Mouse (Mus musculus): Measurements from ENCODE around the gene Mmp21. TPM values are rescaled to one million over a fixed set of nuclear protein-coding genes. Genes with fewer than 3 reads are reported as not detected.

Mmp21 gene
- polyA plus RNA-seq, 1 experiment from 2014 or later = 0.07 TPM

DNA sequence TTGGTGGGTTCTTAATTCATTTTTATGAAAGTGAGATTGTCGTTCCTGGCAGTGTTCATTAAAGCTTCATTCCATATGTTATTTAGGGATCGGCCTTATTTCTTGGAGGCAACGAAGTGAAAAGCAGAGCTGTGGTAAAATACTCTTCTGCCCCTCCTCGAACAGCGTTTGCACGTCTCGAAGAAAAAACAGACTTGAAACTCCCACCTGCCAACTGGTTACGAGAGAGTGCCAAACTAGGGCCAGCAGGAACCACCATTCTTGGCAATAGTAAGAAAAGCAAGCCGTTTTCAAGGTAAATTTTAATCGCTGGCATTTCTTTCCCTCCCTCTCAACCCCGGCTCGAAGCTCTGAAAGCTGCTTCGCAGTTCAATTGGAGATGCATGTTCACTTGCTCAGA is 41.0 kb downstream of the Mmp21 start:
- DNase-seq (ENCODE audit: low spot score) = no peak
- Histone ChIP-seq H3K9me3 (no peaks in the 10 kb centered on the region), H3K36me3 (replicated peaks) (peaks cover 48% of the 10 kb centered on the region), H3K27me3 (replicated peaks; ENCODE audit: low read depth, poor library complexity, severe bottlenecking) (no peaks in the 10 kb centered on the region), H3K4me3 (peak overlapping the region; percentile 93), H3K27ac (replicated peaks) (no peak overlapping the region), H3K4me1 (peaks cover 25% of the 10 kb centered on the region)
- 92% methylated on average over 13 of the region's 13 CpGs for whole genome bisulfite sequencing

DNA sequence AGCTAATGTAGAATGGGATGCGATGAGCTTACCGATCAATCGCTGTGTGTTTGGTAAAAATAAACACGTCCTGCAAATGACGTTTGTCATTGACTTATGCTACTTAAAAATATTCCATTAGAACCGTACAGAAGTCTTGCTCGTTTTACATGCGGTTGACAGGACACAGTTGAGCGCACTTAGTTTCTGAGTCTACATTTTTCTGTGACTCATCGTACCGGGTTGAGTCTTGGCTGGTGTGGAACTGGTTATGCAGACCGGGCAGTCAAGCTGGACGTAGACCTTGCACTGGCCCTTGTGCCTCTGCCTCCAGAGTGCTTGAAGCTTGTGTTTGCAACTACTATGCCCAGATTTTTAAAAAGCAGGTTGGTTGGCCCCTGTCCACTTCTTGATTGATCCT is 41.6 kb downstream of the Mmp21 start:
- DNase-seq (ENCODE audit: low spot score) = no peak
- Histone ChIP-seq H3K36me3 (replicated peaks) (peaks cover 43% of the 10 kb centered on the region), H3K4me3 (peak overlapping the region; percentile 93), H3K4me1 (peaks cover 25% of the 10 kb centered on the region), H3K27me3 (replicated peaks; ENCODE audit: low read depth, poor library complexity, severe bottlenecking) (no peaks in the 10 kb centered on the region), H3K27ac (replicated peaks) (peak overlapping the region; percentile 94), H3K9me3 (no peaks in the 10 kb centered on the region)
- WGBS = 17% methylated on average over 13 of the region's 13 CpGs

DNA sequence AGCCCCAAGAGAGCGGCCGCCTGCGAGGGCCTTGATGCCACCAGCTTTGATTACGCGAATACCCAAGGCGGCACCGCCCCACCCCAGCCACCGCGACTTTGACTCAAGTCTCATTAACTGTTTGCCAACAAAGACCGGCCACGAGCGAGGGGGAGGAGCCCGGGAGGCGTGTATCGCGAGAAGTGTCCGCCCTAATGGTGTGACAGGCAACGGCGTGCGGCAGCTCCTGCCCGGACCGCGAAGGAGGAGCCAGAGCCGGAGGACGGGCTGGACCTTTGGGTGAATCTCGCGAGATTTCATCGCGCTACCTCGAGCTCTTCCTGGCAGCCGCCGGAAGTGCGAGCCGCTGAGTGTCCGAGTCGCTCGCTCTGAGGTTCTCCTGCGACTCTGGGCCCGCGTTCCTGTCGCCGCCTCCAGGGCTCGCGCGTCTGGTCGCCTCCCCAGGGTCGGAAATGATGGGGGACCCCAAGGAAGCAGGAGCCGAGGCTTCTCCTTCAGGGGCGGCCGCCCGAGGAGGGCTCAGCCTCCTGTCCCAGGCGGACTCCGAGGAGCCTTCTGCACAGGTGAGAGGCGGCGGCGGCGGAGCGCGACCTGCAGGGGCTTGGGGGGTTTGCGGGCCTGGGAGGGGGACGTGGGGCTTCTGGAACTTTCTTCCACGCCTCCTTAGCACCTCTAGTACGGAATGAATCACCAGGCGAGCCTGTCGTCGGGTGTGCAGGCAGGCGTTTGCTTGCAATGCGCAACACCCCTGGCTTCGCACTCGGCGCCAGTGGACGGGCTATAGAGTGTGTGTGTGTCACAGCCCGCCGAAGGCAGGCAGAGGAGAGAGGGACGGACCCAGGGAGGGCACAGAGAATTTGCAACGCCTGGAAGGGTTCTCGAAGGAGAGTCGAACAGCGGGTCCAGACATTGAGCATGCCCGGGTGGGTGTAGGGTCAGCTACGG is 42.2 kb downstream of the Mmp21 start, which contains the start of gene Edrf1:
Edrf1 (plus strand) TSS at position 183 of the 945 bp plus-strand sequence.
- peak; percentile 99 for DNase-seq (ENCODE audit: low spot score)
- H3K27ac ChIP-seq (replicated peaks) = peak within 1 kb of the TSS; percentile 94
- H3K4me3 ChIP-seq = peak within 1 kb of the TSS; percentile 93
- WGBS = under 1% methylated on average over 81 of the region's 81 CpGs
- no peaks in the 10 kb centered on the region for H3K9me3 ChIP-seq
- no peaks in the 10 kb centered on the region for H3K27me3 ChIP-seq (replicated peaks; ENCODE audit: low read depth, poor library complexity, severe bottlenecking)
- H3K36me3 ChIP-seq (replicated peaks) = peaks cover 36% of the 10 kb centered on the region
- peaks cover 25% of the 10 kb centered on the region for H3K4me1 ChIP-seq

DNA sequence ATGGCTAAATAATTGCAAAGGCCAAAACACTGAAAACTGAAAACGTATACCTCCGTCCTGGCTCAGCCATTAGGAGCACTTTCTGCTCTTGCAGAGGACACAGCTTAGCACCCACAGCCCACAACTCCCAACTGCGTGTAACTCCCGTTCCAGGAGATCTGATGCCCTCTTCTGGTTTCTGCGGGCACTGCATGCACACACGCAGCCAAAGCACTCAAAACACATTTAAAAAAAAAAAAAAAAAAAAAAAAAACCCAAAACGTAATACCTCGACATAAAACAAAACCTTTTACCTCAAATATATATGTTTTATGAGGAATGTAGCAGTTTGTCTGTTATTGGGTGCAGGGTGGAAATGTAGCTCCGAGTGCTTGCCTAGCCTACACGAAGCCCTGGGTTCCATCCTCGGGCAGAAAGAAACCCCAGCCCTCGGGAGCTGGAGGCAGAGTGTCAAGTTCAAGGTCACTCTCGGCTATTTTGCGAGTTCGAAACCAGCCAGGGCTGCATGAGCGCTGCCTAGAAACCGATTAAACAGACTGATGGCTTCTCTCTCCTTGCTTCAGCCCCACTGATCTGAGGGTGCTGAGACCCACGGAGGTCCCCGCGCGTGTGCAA is 43.0 kb downstream of the Mmp21 start:
- Histone ChIP-seq H3K4me3 (peak overlapping the region; percentile 93), H3K27me3 (replicated peaks; ENCODE audit: low read depth, poor library complexity, severe bottlenecking) (no peaks in the 10 kb centered on the region), H3K9me3 (no peaks in the 10 kb centered on the region), H3K4me1 (peaks cover 25% of the 10 kb centered on the region), H3K36me3 (replicated peaks) (peaks cover 28% of the 10 kb centered on the region), H3K27ac (replicated peaks) (peak overlapping the region; percentile 94)
- 2% methylated on average over 21 of the region's 21 CpGs for WGBS
- DNase-seq (ENCODE audit: low spot score) = peak; percentile 89

DNA sequence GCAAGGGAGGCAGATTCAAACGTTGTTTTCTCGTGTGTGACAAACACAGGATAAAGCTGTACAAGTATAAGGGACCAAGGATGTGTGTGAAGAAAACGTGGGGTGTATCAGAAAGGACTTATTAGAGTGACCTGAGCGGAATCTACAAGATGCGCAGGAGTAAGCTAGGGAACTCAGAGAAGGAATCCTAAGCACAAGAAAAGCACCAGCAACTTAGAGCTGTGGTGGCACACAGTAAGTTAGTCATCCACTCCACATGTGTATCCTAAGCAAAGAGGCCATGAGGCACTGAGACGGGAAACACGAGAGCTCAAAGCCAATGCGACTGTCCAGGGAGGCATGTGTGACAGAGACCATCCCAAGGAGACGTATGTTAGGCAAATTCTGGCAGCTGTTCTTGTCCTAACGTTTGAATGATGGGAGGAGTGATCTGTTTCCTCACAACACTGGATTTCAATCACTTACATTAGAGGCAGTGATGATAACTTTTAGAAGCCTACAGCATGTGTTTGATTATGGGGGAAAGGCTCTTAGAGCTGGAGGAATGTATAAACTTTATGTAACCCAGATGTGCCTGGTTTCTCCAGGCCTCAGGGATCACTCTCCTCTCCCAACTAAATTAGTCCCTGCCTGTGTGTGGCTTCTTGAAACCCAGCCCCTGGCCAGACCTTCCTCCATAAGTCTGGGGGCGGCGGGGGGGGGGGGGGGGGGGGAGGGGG is 44.8 kb downstream of the Mmp21 start:
- WGBS = 44% methylated on average over 10 of the region's 12 CpGs
- Histone ChIP-seq H3K27me3 (replicated peaks; ENCODE audit: low read depth, poor library complexity, severe bottlenecking) (no peaks in the 10 kb centered on the region), H3K4me1 (peaks cover 25% of the 10 kb centered on the region), H3K9me3 (no peaks in the 10 kb centered on the region), H3K27ac (replicated peaks) (peak overlapping the region; percentile 78), H3K4me3 (no peak overlapping the region), H3K36me3 (replicated peaks) (peaks cover 12% of the 10 kb centered on the region)
- peak; percentile 76 for DNase-seq (ENCODE audit: low spot score)

DNA sequence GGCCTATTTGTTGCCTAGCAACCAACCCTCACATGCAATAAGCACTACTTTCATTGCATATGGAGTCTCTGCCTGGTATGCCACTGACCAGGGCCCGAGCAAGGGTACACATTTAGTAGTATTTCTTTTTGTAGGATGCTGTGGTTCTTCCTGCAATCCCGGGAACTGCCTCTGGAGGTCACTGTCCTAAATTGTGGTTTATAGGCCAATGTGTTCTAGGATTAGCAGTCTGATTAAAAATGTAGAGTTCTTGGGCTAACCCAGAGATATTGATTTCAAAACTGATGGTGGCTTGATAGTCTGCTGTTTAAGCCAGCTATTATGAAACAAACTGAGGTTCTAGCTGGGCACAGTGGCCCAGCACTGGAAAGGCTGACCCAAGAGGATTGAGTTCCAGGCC is 47.4 kb downstream of the Mmp21 start:
- H3K36me3 ChIP-seq (replicated peaks) = no peaks in the 10 kb centered on the region
- H3K4me3 ChIP-seq = no peak overlapping the region
- peaks cover 19% of the 10 kb centered on the region for H3K4me1 ChIP-seq
- WGBS = 27% methylated on average over 2 of the region's 2 CpGs
- peak; percentile 66 for DNase-seq (ENCODE audit: low spot score)
- H3K27me3 ChIP-seq (replicated peaks; ENCODE audit: low read depth, poor library complexity, severe bottlenecking) = no peaks in the 10 kb centered on the region
- no peak overlapping the region for H3K27ac ChIP-seq (replicated peaks)
- no peaks in the 10 kb centered on the region for H3K9me3 ChIP-seq

DNA sequence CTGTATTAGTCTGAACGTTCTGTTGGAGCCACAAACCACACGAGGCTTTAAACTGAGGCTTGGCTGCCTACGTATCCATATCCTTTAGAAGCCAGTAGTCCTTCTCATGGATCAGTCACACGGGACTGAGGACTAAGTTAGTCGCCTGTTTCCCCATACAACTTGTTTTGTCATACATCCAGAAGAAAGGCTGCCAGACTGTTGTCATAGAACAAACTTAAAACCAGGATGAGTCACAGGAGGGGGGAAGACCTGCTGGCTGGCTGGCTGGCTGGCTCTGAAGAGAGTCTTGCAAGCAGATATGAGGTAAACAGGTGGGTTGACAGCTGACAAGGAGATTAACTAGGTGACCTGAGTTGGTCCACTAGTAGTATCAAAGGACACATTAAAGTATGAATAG is 49.0 kb downstream of the Mmp21 start:
- Histone ChIP-seq H3K4me3 (no peak overlapping the region), H3K4me1 (peaks cover 14% of the 10 kb centered on the region), H3K27me3 (replicated peaks; ENCODE audit: low read depth, poor library complexity, severe bottlenecking) (no peaks in the 10 kb centered on the region), H3K36me3 (replicated peaks) (no peaks in the 10 kb centered on the region), H3K9me3 (no peaks in the 10 kb centered on the region), H3K27ac (replicated peaks) (no peak overlapping the region)
- WGBS = 82% methylated on average over 5 of the region's 5 CpGs
- DNase-seq (ENCODE audit: low spot score) = no peak

DNA sequence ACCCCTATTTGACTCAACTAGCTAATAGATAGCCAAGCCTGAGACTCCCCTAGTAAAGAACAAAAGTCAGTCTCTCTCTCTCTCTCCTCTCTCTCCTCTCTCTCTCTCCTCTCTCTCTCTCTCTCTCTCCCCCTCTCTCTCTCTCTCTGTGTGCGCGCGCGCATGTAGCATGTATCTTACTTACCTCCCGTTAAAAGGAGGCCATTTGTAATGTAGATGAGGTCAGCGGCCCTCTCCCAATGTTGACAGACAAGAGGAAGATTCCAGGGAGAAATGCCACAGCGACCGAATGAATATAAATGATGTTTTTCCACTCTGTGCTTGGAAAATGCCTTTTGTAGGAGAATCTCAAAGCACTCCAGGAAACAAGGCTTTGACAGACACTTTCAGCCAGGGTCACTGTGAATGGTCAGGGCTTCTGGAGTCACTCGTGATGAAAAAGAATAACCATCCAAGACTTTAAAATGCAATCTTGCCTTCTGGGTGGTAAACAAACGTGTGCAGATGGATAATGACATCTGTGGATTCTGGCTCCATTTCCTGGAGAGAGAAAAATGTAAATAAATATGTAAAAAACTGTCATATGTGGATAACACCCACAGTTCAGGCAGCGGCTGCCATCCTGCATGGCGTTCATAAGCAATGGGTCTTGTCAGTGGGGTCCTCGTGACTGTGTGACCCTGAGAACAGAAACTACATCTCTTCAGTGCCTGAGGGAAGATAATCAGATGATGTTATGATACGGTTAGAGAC is 52.5 kb downstream of the Mmp21 start:
- Histone ChIP-seq H3K36me3 (replicated peaks) (no peaks in the 10 kb centered on the region), H3K4me3 (no peak overlapping the region), H3K27ac (replicated peaks) (no peak overlapping the region; the same call in 1 of the 2 replicates), H3K9me3 (no peaks in the 10 kb centered on the region), H3K27me3 (replicated peaks; ENCODE audit: low read depth, poor library complexity, severe bottlenecking) (no peaks in the 10 kb centered on the region), H3K4me1 (peaks cover 12% of the 10 kb centered on the region)
- no peak for DNase-seq (ENCODE audit: low spot score)
- WGBS = 63% methylated on average over 14 of the region's 14 CpGs

Other genes with a start within 250 kb of the Mmp21 start
- not detected in 2 replicates for gene Tex36, start 77.9 kb downstream of the Mmp21 start, polyA plus RNA-seq (2016; fragmentation: Nextera tagmentation; extraction: Ambion mirVana)
- 27.0 and 29.7 TPM in 2 replicates for gene Edrf1, start 42.5 kb downstream of the Mmp21 start, polyA plus RNA-seq (2016; fragmentation: Nextera tagmentation; extraction: Ambion mirVana)
- gene Bccip, start 29.3 kb upstream of the Mmp21 start, polyA plus RNA-seq (2016; fragmentation: Nextera tagmentation; extraction: Ambion mirVana) = 194 and 216 TPM in 2 replicates
- 32.2 and 32.8 TPM in 2 replicates for gene Uros, start 30.0 kb upstream of the Mmp21 start, polyA plus RNA-seq (2016; fragmentation: Nextera tagmentation; extraction: Ambion mirVana)
- 0.36 and 0.58 TPM in 2 replicates for gene Fank1, start 96.8 kb upstream of the Mmp21 start, polyA plus RNA-seq (2016; fragmentation: Nextera tagmentation; extraction: Ambion mirVana)
- gene Dhx32, start 102.7 kb upstream of the Mmp21 start, polyA plus RNA-seq (2016; fragmentation: Nextera tagmentation; extraction: Ambion mirVana) = 34.9 and 38.5 TPM in 2 replicates